Mouse (Mus musculus): ENCODE measurements around the gene Pafah2. TPM values are rescaled to one million over a fixed set of nuclear protein-coding genes. Genes with fewer than 3 reads are reported as not detected.
A peak's percentile ranks its signal among the peaks of the same experiment; 100 is the strongest.

The Pafah2 gene
- polyA plus RNA-seq, 1 experiment = 12.4 TPM

- peak in 1 of 2 experiments; percentile 77 for DNase-seq (ENCODE audit: extremely low spot score in 1 of 2, low spot score in 1 of 2)
These were observed 20.1 kb downstream of the Pafah2 start for GRCm38 (mm10) chr4:134416177-134416576.

DNA sequence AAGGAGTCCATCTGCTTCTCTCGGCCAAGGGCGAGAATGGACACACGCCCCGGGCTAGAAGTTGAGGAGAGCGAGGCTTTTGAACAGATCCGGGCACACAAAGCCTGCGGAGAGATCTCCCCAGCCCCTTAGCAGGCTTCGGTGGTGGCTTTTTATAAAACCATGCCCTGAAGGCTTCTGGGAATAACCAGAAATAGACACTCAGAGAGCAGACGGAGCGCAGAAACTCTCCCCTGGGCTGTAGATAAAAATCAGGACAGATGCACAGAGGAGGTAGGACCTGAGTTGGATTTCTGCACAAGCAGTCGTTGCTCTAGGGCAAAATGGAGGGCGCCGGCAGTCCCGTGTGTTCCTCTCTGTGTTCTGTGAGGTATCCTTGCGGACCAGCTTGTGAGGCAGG is 20.5 kb downstream of the Pafah2 start:
- peak in 1 of 2 experiments; percentile 80 for DNase-seq (ENCODE audit: extremely low spot score in 1 of 2, low spot score in 1 of 2)

DNA sequence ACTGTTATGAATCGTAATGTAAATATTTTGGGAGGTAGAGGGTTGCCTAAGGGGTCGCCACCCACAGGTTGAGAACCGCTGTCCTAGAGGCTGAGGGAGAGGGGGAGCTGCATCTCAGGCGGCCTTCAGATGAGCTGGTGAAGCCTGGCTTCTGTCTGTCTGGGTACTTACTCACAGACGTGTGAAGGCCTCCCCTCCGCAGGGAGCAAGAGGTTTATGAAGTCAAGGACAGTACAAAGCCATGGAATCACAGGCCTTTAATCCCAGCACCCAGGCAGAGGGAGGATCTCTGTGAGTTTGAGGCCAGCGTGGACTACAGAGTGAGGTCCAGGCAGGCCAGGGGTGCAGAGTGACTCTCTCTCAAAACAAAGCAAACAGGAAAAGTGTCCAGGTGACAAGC is 21.0 kb downstream of the Pafah2 start:
- no peak for DNase-seq (ENCODE audit: extremely low spot score in 1 of 2, low spot score in 1 of 2)

DNA sequence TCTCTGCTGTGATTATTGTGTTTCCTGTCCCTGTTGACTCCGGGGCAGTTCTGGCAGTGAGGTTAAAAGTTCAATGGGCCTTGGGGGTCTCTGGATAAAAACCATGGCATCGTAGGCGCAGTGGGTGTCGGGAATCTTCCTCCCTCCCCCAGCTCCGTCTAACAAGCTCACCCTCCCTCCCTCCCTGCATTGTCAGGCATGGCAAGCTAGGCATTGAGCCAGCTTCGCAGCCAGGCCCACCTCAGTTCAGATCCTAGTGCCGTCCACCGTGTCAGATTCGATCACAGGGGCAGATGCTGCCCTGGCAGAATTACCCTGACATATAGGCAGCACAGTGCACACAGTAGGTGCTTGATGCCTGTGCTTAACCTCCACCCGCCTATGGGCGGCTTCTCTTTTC is 25.9 kb downstream of the Pafah2 start:
- no peak for DNase-seq (ENCODE audit: extremely low spot score in 1 of 2, low spot score in 1 of 2)

GRCm38 (mm10) chr4:134423949-134424348 is 27.8 kb downstream of the Pafah2 start:
- DNase-seq (ENCODE audit: extremely low spot score in 1 of 2, low spot score in 1 of 2) = no peak

DNA sequence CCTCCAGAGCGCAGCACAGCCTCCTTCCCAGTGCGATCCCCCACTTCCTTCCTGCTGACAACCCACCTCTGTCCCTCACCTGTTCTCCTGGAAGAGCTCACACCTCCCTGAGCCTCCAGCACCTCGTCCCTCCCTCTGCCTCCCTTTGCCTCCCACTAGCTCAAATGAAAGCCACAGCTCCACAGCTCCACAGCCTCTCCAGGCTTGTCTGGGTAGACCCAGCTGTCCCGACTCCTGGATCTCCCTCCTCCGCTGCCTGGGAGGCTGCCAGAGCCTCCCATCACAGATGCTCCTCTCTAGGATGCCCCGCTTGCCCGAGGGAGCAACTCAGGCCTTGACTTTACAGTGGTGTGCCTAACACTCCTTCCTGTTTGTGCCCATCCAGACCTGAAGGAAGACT is 29.0 kb downstream of the Pafah2 start:
- DNase-seq (ENCODE audit: extremely low spot score in 1 of 2, low spot score in 1 of 2) = peak in 1 of 2 experiments; percentile 62

DNA sequence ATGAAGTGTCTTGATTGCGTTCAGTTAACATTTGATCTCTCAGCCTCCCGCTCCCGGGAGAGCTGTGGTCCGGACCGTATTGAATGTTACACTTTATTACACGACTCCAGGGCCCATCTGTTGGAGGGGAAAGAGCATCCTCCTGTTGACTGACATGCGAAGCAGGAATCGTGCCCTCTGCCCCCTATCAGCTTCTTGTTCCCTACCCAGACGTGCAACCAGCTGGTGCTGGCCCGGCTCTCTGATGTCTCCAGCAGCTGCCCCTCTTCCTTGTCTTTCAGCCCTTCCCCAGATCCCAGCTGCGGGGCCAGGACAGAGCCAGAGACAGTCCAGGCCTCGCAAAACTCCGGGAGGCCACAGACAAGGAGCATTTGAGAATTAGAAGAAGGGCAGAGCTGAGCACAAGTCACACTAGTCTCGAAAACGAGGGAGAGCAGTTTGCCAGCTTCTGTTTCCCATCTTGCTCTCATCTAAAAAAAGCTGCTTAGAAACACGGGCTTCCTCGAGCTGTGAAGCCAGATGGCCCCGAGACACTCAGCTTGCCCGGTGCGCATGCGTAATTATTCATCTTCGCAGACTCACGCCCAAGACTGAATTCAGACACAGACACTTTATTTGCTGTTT is 34.4 kb downstream of the Pafah2 start:
- DNase-seq (ENCODE audit: extremely low spot score in 1 of 2, low spot score in 1 of 2) = peak; percentile 96

- no peak for DNase-seq (ENCODE audit: extremely low spot score in 1 of 2, low spot score in 1 of 2)
These were observed 36.7 kb downstream of the Pafah2 start for GRCm38 (mm10) chr4:134432686-134433360.

DNA sequence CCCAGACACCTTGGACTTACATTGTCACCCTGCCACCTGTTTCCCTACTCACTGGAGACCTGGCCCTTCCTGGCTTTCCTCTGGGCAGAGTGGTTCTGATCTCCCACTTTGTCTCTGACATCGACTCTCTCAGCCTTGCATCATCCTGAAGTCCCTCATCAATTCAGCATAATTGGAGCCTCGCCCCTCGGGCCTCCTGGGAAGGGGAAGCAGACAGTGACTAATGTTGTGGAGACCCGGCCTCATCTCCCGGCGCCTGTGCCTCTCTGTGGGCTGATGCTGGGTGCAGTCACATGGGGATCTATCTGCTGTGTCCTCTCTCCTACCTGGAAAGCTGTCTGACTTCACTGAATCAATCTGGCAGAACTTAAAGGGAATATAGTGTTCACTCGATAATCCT is 40.1 kb downstream of the Pafah2 start:
- no peak for DNase-seq (ENCODE audit: extremely low spot score in 1 of 2, low spot score in 1 of 2)

DNA sequence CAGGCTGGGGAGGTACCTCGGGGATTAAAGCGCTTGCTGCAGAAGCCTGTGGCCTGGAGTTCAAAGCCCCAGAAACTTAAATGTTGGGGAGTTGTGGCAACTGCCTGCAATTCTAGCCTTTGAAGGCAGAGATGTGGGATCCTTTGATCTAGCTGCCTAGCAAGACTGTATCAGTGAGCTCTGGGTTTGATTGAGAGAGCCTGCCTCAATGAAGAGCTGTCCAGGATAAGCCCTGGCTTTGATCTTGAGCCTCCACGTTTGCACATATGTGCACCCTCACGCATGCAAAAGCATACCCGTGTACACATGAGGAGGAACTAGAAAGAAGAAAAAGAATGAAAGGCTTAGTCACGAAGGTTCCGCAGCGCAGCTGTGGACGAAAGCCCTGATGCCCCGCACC is 40.5 kb downstream of the Pafah2 start:
- DNase-seq (ENCODE audit: extremely low spot score in 1 of 2, low spot score in 1 of 2) = no peak

- no peak for DNase-seq (ENCODE audit: extremely low spot score in 1 of 2, low spot score in 1 of 2)
These were observed 43.0 kb downstream of the Pafah2 start for GRCm38 (mm10) chr4:134439119-134439518.

DNA sequence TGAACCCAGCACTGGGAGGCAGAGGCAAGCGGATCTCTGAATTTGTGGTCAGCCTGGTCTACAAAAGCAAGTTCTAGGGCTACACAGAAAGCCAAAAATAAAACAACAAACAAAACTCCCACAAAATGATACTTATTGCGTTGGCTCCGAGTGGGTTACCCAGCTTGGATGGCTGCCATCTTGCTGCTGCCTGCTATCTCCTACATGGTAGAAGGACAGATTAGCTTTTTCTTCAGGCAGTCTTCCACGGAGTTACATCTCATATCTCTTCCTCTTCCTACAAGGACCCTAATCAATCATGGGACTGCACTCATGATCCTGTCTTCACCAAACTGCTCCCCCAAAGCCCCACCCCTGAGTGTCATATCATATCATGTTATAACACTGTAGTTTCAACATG is 43.8 kb downstream of the Pafah2 start:
- no peak for DNase-seq (ENCODE audit: extremely low spot score in 1 of 2, low spot score in 1 of 2)

DNA sequence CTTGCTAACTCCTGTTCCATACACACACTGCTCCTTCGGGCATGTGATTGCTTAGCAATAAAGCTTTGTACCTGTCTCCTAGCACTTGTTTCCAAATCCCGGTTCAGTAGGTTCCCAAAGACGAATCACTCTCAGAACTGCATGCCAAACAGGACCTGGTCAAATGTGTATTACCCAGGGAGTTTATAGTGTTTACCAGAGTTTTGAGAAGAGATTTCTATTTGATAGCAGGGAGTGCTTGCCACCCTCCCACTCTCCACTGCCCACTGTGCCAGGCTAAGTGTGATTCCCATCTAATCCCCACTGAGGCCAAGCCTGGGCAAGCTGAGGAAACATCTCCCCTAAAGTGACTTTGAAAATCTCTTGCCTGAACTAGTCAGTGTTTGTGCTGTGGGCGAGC is 46.1 kb downstream of the Pafah2 start:
- no peak for DNase-seq (ENCODE audit: extremely low spot score in 1 of 2, low spot score in 1 of 2)

- DNase-seq (ENCODE audit: extremely low spot score in 1 of 2, low spot score in 1 of 2) = no peak
These were observed 47.5 kb downstream of the Pafah2 start for GRCm38 (mm10) chr4:134443589-134443988.

GRCm38 (mm10) chr4:134444949-134445348 is 48.8 kb downstream of the Pafah2 start:
- DNase-seq (ENCODE audit: extremely low spot score in 1 of 2, low spot score in 1 of 2) = peak; percentile 80 to 83

DNA sequence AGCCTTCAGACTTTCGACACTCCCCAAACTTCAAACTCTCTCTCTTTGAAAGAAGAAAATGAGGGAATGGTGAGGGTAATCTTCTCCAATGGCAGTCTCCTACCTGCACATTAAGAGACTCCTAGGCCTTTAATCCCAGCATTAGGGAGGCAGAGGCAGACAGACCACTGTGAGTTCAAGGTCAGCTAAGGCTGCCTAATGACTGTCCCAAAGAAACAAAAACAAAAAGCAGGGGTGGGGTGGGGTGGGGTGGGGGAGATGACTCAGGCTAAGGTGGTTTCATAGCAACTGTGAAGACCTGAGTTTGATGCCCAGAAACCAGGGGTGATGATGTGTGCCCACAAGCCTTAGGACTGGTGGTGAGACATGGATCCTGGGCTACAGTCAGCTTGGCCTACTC is 49.4 kb downstream of the Pafah2 start:
- DNase-seq (ENCODE audit: extremely low spot score in 1 of 2, low spot score in 1 of 2) = no peak

GRCm38 (mm10) chr4:134447966-134448365 is 51.8 kb downstream of the Pafah2 start:
- DNase-seq (ENCODE audit: extremely low spot score in 1 of 2, low spot score in 1 of 2) = no peak

GRCm38 (mm10) chr4:134449595-134450391 is 53.7 kb downstream of the Pafah2 start:
- no peak for DNase-seq (ENCODE audit: extremely low spot score in 1 of 2, low spot score in 1 of 2)

DNA sequence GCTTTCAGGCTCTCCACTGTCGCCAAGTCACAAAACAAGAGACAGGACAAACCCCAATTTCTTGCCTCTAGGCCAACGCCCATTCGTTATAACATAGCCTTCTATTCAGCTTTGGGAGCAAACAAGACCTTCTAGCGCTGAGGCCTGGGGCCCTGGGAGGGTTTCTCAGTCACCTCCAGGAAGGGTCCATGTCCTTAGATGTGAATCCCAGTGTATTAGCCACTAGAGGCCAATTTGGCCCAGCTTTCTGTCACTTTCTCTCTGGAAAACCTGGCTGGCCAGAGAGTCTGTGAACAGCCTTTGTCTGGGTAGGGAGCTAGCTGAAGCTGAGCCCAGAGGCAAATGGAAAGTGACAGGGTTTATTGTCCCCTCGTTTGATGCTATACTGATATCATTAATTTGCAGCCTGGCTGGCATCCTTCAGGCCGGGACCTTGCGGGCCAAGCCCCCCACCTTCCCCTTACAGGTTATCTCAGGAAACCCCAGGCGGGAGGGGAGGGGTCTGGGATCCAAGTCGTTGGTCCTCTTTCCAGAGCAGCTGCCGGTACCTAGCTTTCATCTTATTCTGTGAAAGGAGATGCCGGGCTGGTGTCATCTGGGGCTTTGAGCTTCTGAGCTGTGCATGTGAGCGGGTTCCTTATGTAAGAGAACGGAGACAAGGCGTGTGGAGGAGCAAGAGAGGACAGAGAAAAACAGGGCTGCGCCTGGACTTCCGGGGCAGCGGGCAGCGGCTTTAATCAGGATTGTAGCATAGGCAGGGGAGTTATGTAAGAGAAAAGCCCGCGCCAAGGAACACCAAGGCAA is 54.5 kb downstream of the Pafah2 start:
- peak in 1 of 2 experiments; percentile 76 for DNase-seq (ENCODE audit: extremely low spot score in 1 of 2, low spot score in 1 of 2)

GRCm38 (mm10) chr4:134451484-134451883 is 55.4 kb downstream of the Pafah2 start:
- DNase-seq (ENCODE audit: extremely low spot score in 1 of 2, low spot score in 1 of 2) = no peak
